Mouse (Mus musculus) small intestine, adult 2 months (tissue): ENCODE data around the gene Exoc3l4.

ENCODE experiments used
- CTCF ChIP-seq: fragments of 200-500 bp; IDR thresholded peaks from 2 replicates; pipeline ENCODE4 v1.5.1; 2012; ENCODE audit warnings: low read depth, mild to moderate bottlenecking, control low read depth, inconsistent platforms, low read length, moderate library complexity, mixed read lengths; ENCODE audit not compliant: insufficient replicate concordance, insufficient read length; ENCODE audit errors: extremely low read depth
- POLR2A ChIP-seq: fragments of 200-500 bp; IDR thresholded peaks from 2 replicates; pipeline ENCODE4 v1.6.1; 2012; ENCODE audit warnings: low read depth, mild to moderate bottlenecking, control low read depth, inconsistent platforms, low read length, moderate library complexity

- TF ChIP-seq CTCF = no peak
- peak; percentile 5; the same call in 1 of the 2 replicates for TF ChIP-seq POLR2A
Observed at GRCm38 (mm10) chr12:111428364-111428763, 11.5 kb downstream of the Exoc3l4 start.
